Mouse (Mus musculus): Measurements from ENCODE around the gene Cggbp1.

- no peak for TF ChIP-seq CHD2 (IDR thresholded peaks at IDR 0.05; ENCODE audit: low read depth, low read length)
- TF ChIP-seq ZNF384 (IDR thresholded peaks at IDR 0.05; ENCODE audit: low read depth, low read length), result no peak
Measured at GRCm38 (mm10) chr16:64903328-64903727, 51.5 kb downstream of the Cggbp1 start.
